Comparison of ENCODE assay signal across 33 mouse cellular contexts in the genomic region with DNA sequence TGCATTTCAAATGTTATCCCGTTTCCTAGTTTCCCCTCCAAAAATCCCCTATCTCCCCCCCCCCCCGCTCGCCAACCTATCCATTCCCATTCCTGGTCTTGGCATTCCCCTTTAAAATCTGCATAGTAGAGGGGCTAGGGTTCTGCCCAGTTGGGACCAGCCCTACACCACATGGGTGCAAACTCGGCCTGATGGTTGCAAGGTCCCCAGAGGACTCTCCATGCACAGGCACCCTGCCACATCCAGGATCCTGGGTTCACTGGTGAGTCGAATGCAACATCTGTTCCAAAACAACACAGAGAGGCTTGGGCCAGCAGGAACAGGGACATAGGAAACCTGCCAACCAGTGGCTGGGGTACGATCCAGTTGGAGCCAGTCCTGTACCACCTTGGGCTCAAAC.
"Had no signal": no experiment of that assay in that cellular context is flagged by ENCODE, and none has a peak within 500 bp of the region (broad histone marks: within the 10 kb centered on the region; RNA-seq: fewer than 3 reads in every experiment).

No protein-coding gene starts in this region.

- H3K9me3 ChIP-seq: limb, embryonic 10.5 days; limb, embryonic 12.5 days; limb, embryonic 13.5 days; limb, embryonic 15.5 days; liver, embryonic 13.5 days; liver, embryonic 15.5 days; lung, embryonic 15.5 days; midbrain, embryonic 10.5 days; midbrain, embryonic 12.5 days; midbrain, embryonic 13.5 days; midbrain, embryonic 15.5 days; neural tube, embryonic 12.5 days; neural tube, embryonic 13.5 days had no signal

- DNase-seq: left cerebral cortex, postnatal 4 days; liver; liver, embryonic 13.5 days; liver, postnatal 0 days; lung, adult 18-20 months; lung, adult 2 months; lung, embryonic 14.5 days; lung, postnatal 10 days; lung, postnatal 14 days; lung, postnatal 36 days; lung, postnatal 4 days; midbrain, embryonic 14.5 days had no signal

- H3K27ac ChIP-seq: limb, embryonic 10.5 days; limb, embryonic 12.5 days; limb, embryonic 13.5 days; limb, embryonic 15.5 days; liver, embryonic 12.5 days; liver, embryonic 13.5 days; liver, embryonic 14.5 days; liver, embryonic 15.5 days; lung, embryonic 15.5 days; macrophage; midbrain, embryonic 10.5 days; midbrain, embryonic 12.5 days; midbrain, embryonic 13.5 days; midbrain, embryonic 15.5 days; neural tube, embryonic 12.5 days; neural tube, embryonic 13.5 days had no signal

- H3K4me2 ChIP-seq: limb, embryonic 12.5 days; limb, embryonic 13.5 days; limb, embryonic 15.5 days; liver, embryonic 11.5 days; liver, embryonic 12.5 days; liver, embryonic 13.5 days; liver, embryonic 15.5 days; lung, embryonic 14.5 days; lung, embryonic 15.5 days; midbrain, embryonic 11.5 days; midbrain, embryonic 12.5 days; midbrain, embryonic 13.5 days; midbrain, embryonic 15.5 days; neural tube, embryonic 12.5 days; neural tube, embryonic 13.5 days had no signal

- H3K36me3 ChIP-seq: limb, embryonic 10.5 days; limb, embryonic 12.5 days; limb, embryonic 13.5 days; limb, embryonic 15.5 days; liver, embryonic 12.5 days; liver, embryonic 13.5 days; liver, embryonic 15.5 days; lung, embryonic 15.5 days; midbrain, embryonic 10.5 days; midbrain, embryonic 12.5 days; midbrain, embryonic 13.5 days; midbrain, embryonic 15.5 days; neural tube, embryonic 12.5 days; neural tube, embryonic 13.5 days had no signal

- ATAC-seq: liver, embryonic 12.5 days; liver, postnatal 0 days; lung, postnatal 0 days; midbrain, embryonic 13.5 days; midbrain, embryonic 15.5 days; midbrain, embryonic 16.5 days had no signal

- H3K4me1 ChIP-seq: limb, embryonic 10.5 days; limb, embryonic 12.5 days; limb, embryonic 13.5 days; limb, embryonic 15.5 days; liver, embryonic 12.5 days; liver, embryonic 13.5 days; liver, embryonic 15.5 days; lung, embryonic 15.5 days; megakaryocyte, embryonic 14.5 days; midbrain, embryonic 10.5 days; midbrain, embryonic 12.5 days; midbrain, embryonic 13.5 days; midbrain, embryonic 15.5 days; neural tube, embryonic 12.5 days; neural tube, embryonic 13.5 days had no signal

- H3K27me3 ChIP-seq: limb, embryonic 12.5 days; limb, embryonic 13.5 days; limb, embryonic 15.5 days; liver, embryonic 12.5 days; liver, embryonic 13.5 days; liver, embryonic 15.5 days; lung, embryonic 15.5 days; megakaryocyte, embryonic 14.5 days; midbrain, embryonic 12.5 days; midbrain, embryonic 13.5 days; midbrain, embryonic 15.5 days; neural tube, embryonic 12.5 days; neural tube, embryonic 13.5 days had no signal

- H3K4me3 ChIP-seq: limb, embryonic 10.5 days; limb, embryonic 12.5 days; limb, embryonic 13.5 days; limb, embryonic 15.5 days; liver, embryonic 12.5 days; liver, embryonic 13.5 days; liver, embryonic 15.5 days; lung, embryonic 15.5 days; megakaryocyte, embryonic 14.5 days; midbrain, embryonic 10.5 days; midbrain, embryonic 12.5 days; midbrain, embryonic 13.5 days; midbrain, embryonic 15.5 days; myocyte; neural tube, embryonic 12.5 days; neural tube, embryonic 13.5 days had no signal

- H3K9ac ChIP-seq: limb, embryonic 12.5 days; limb, embryonic 13.5 days; limb, embryonic 15.5 days; liver, embryonic 12.5 days; liver, embryonic 13.5 days; liver, embryonic 14.5 days; liver, embryonic 15.5 days; liver, postnatal 0 days; lung, embryonic 14.5 days; lung, embryonic 15.5 days; midbrain, embryonic 12.5 days; midbrain, embryonic 13.5 days; midbrain, embryonic 15.5 days; neural tube, embryonic 12.5 days; neural tube, embryonic 13.5 days had no signal
